Mouse (Mus musculus) liver, embryonic 14.5 days (tissue): Measurements from ENCODE around the gene Atg13. TPM values are rescaled to one million over a fixed set of nuclear protein-coding genes. Genes with fewer than 3 reads are reported as not detected.

ENCODE experiments used
- ATAC-seq: fragments of 200-750 bp; cut with Nextera tagmentation; 2 replicates; pipeline ENCODE4 v1.8.0; 2017; ENCODE audit warnings: moderate number of reproducible peaks, mild to moderate bottlenecking, moderate library complexity; ENCODE audit not compliant: insufficient read depth
- DNase-seq, 3 experiments: peaks; one replicate each; pipeline ENCODE4 v3.0.0-alpha.2; 2012 to 2013; ENCODE audit warnings: low read depth in 3 of 3, low spot score in 3 of 3
- H3K27ac ChIP-seq: fragments of 300-500 bp; sonication (generic); 2 replicates; pipeline ENCODE4 v1.5.1; 2014; ENCODE audit warnings: moderate library complexity, mild to moderate bottlenecking, control low read depth, inconsistent platforms
- H3K27me3 ChIP-seq: fragments of 300-500 bp; sonication (generic); 2 replicates; pipeline ENCODE4 v1.6.1; 2014; ENCODE audit warnings: mild to moderate bottlenecking, low read length, moderate library complexity; ENCODE audit not compliant: control insufficient read depth, insufficient read depth
- H3K36me3 ChIP-seq: fragments of 300-500 bp; sonication (generic); replicated peaks from 2 replicates; pipeline ENCODE4 v1.6.1; 2014; ENCODE audit warnings: low read depth; ENCODE audit not compliant: control insufficient read depth, insufficient read depth
- H3K4me1 ChIP-seq, 2 experiments: fragments of 200-500 bp in 1 of 2; fragments of 300-500 bp in 1 of 2; sonication (generic) in 1 of 2; replicated peaks; 2 replicates each; pipeline ENCODE4 v1.6.1; 2012 to 2014; ENCODE audit warnings: antibody characterized with exemption in 1 of 2, inconsistent platforms in 1 of 2, low read length in 1 of 2; ENCODE audit not compliant: control insufficient read depth in 2 of 2, insufficient read depth in 2 of 2
- H3K4me2 ChIP-seq: fragments of 300-500 bp; sonication (generic); 2 replicates; pipeline ENCODE4 v1.6.1; 2014; ENCODE audit warnings: low read depth, mild to moderate bottlenecking, control low read depth, moderate library complexity
- H3K4me3 ChIP-seq, 2 experiments: fragments of 200-500 bp in 1 of 2; fragments of 300-500 bp in 1 of 2; sonication (generic) in 1 of 2; 2 replicates each; pipeline ENCODE4 v1.5.1; 2012 to 2014; ENCODE audit warnings: low read depth in 2 of 2, low read length in 2 of 2, mild to moderate bottlenecking in 2 of 2, control low read depth in 1 of 2, inconsistent platforms in 1 of 2, moderate library complexity in 1 of 2; ENCODE audit not compliant: insufficient read depth in 1 of 2
- H3K9ac ChIP-seq: fragments of 300-500 bp; sonication (generic); replicated peaks from 2 replicates; pipeline ENCODE4 v1.6.1; 2014; ENCODE audit warnings: mild to moderate bottlenecking, control low read depth, moderate library complexity
- H3K9me3 ChIP-seq: fragments of 300-500 bp; sonication (generic); 2 replicates; pipeline ENCODE4 v1.6.1; 2016; ENCODE audit warnings: low read length, mixed read lengths; ENCODE audit not compliant: control insufficient read depth
- CTCF ChIP-seq: IDR thresholded peaks from 2 replicates; pipeline ENCODE4 v1.5.1; 2016; ENCODE audit warnings: antibody characterized with exemption, low read depth, control low read depth
- EP300 ChIP-seq: IDR thresholded peaks from 2 replicates; pipeline ENCODE4 v1.6.1; 2016; ENCODE audit warnings: antibody characterized with exemption, low read depth
- WGBS: fragments of 180-500 bp; shearing (Covaris S2); extraction: QIAGEN DNeasy Blood & Tissue Kit; methylation state at CpG from one replicate; pipeline ENCODE4 v1.1.7; 2014; ENCODE audit not compliant: insufficient replicate concordance; 5-methylcytosine and 5-hydroxymethylcytosine counted together
- polyA plus RNA-seq, 2 experiments: library from polyadenylated mRNA; depleted of rRNA in 1 of 2; stranded (reverse) in 1 of 2; unstranded in 1 of 2; fragments of >200 nt; fragmentation: Nextera tagmentation in 1 of 2; extraction: Ambion mirVana in 1 of 2; gene quantifications; 2 replicates each; pipeline versions ENCODE4 v1.2.1 to v1.2.3; 2012 to 2014

Atg13 gene
- polyA plus RNA-seq, 2 experiments, result 7.5 to 11.3 TPM

DNA sequence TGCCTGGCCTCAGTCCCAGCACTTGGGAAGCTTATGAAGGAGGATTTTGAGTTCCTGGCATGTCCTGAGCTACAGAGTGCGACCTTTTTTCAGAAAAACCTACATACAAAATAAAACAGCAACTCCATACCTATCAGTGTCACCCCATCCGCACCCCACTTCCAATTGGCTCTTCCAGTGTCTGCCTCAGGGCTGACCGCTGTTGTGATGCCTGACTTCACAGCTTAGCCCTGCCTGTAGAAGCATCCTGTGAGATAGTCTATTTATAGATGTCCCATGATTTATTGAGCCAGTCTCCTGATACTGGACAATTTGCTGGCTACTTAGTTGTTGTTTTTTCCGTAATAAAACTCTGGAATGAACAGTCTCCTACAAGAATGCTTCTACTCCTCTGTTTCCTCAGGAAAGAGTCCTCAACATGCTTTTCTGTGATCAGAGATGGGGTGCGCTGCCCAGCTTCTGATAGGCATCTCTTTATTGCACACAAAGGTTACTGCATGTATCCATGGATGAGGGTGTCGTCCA, 43.9 kb downstream of the Atg13 start:
- DNase-seq (no peak), ATAC-seq (no peak)
- H3K27ac ChIP-seq, result no peak overlapping the region
- H3K9ac ChIP-seq, result no peak overlapping the region
- H3K9me3 ChIP-seq, result no peaks in the 10 kb centered on the region
- 84% methylated on average over 6 of the region's 6 CpGs for WGBS
- no peak overlapping the region for H3K4me2 ChIP-seq
- TF ChIP-seq CTCF, result no peak
- no peak for TF ChIP-seq EP300
- no peaks in the 10 kb centered on the region for H3K27me3 ChIP-seq
- H3K36me3 ChIP-seq, result peaks cover 21% of the 10 kb centered on the region
- H3K4me3 ChIP-seq, result no peak overlapping the region
- no peaks in the 10 kb centered on the region for H3K4me1 ChIP-seq

DNA sequence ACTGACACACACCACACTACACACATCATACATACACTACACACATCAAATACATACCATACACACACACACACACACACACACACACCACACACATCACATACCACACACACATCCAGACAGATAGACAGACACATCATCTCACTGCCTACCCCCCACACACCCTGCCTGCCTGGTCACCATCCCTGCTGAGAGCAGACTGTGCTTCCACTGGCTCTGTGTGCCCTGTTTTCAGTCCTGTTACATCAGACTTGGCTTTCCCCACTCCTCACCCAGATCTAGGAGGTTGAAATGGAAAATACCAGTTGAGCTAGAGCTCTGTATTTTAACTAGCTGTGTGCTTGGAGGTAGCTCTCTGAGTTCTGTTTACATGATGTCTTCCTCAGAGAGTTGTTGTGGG, 45.6 kb downstream of the Atg13 start:
- H3K4me2 ChIP-seq, result no peak overlapping the region
- no peak for ATAC-seq
- peaks cover 20% of the 10 kb centered on the region for H3K36me3 ChIP-seq
- no peaks in the 10 kb centered on the region for H3K27me3 ChIP-seq
- H3K27ac ChIP-seq, result no peak overlapping the region
- no peak for TF ChIP-seq CTCF
- TF ChIP-seq EP300, result no peak
- DNase-seq, result no peak
- H3K4me1 ChIP-seq, result no peaks in the 10 kb centered on the region
- no peak overlapping the region for H3K9ac ChIP-seq
- no peak overlapping the region for H3K4me3 ChIP-seq
- no peaks in the 10 kb centered on the region for H3K9me3 ChIP-seq

DNA sequence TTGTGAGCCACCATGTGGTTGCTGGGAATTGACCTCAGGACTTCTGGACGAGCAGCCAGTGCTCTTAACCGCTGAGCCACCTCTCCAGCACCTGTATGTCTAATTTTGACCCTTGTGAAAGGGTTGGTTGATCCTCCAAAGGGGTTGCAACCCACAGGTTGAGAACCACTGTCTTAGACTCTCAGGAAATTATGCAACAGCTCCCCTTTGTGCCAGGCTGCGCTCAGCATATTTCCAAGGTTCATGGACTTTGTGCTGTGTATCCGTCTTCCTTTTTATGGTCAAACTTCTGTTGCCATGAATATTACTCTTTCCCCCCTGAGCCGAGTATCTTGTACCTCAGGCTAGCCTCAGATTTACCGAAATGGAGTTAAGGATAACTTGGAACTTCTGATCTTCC, 49.4 kb downstream of the Atg13 start:
- H3K4me1 ChIP-seq, result no peaks in the 10 kb centered on the region
- no peak overlapping the region for H3K9ac ChIP-seq
- 80% methylated on average over 6 of the region's 6 CpGs for WGBS
- no peak overlapping the region for H3K27ac ChIP-seq
- ATAC-seq (no peak), DNase-seq (no peak)
- H3K36me3 ChIP-seq, result peaks cover 18% of the 10 kb centered on the region
- no peaks in the 10 kb centered on the region for H3K27me3 ChIP-seq
- H3K4me3 ChIP-seq, result no peak overlapping the region
- no peak for TF ChIP-seq EP300
- no peak overlapping the region for H3K4me2 ChIP-seq
- H3K9me3 ChIP-seq, result no peaks in the 10 kb centered on the region

DNA sequence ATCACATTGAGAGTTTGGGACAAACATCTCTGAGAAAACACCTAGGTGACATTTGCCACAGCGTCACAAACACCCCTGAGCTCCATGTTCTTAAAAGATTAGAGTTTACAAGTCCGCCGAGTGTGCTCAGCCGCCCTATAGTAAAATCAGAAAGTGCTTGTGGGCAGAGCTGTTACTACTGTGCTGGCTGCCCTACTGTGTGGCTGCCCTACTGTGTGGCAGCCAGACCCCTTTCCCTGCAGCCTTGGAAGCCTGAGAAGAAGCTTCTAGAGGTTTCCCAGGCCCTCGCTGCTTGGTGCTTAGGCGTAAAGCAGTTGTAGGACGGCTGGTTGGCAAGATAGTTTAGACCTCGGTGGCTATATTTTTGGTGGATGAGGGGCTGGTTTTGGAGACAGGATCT, 50.7 kb downstream of the Atg13 start:
- Histone ChIP-seq H3K36me3 (peaks cover 22% of the 10 kb centered on the region), H3K27ac (no peak overlapping the region), H3K9ac (no peak overlapping the region), H3K4me3 (no peak overlapping the region), H3K4me2 (no peak overlapping the region), H3K27me3 (no peaks in the 10 kb centered on the region), H3K9me3 (no peaks in the 10 kb centered on the region), H3K4me1 (no peaks in the 10 kb centered on the region)
- ATAC-seq (no peak), DNase-seq (no peak)
- TF ChIP-seq EP300, result no peak
- TF ChIP-seq CTCF, result no peak
- 87% methylated on average over 8 of the region's 8 CpGs for WGBS

DNA sequence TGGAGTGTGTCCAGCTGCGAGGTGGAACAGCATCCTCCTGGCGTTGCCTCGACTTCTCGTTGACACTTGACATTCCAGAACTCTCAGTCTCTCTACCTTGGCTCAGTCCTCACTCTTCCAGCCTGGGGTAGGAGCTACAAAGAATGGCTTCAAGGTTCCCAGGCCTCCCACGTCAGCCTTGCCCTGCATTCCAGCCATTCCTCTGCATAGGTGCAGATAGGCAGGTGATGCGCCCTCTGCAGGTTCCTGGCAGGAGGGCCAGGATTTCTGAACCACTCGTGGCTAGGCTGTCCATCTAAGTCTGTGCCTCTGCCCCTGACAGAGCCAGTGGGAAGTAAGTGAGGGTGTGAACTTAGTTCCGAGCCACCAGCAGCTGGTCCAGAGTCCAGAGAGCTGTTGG, 53.6 kb downstream of the Atg13 start:
- Histone ChIP-seq H3K4me3 (no peak overlapping the region), H3K9ac (no peak overlapping the region), H3K36me3 (peaks cover 16% of the 10 kb centered on the region), H3K27me3 (no peaks in the 10 kb centered on the region), H3K9me3 (no peaks in the 10 kb centered on the region), H3K4me1 (0 out of 4 replicates have a peak, but pooled peaks cover 0 to under 1% of the 10 kb centered on the region in 2 experiments), H3K27ac (no peak overlapping the region), H3K4me2 (no peak overlapping the region)
- 68% methylated on average over 8 of the region's 8 CpGs for WGBS
- DNase-seq, result no peak
- no peak for ATAC-seq
- TF ChIP-seq CTCF (peak; percentile 65), EP300 (no peak)
